Mouse (Mus musculus) limb, embryonic 14.5 days (tissue): ENCODE measurements around the gene Nfkbil1. TPM values are rescaled to one million over a fixed set of nuclear protein-coding genes. Genes with fewer than 3 reads are reported as not detected.

Experiments
- ATAC-seq: fragments of 200-750 bp; cut with Nextera tagmentation; 2 replicates; pipeline ENCODE4 v1.8.0; 2017; ENCODE audit warnings: low read depth, moderate number of reproducible peaks, moderate TSS enrichment; ENCODE audit not compliant: low FRiP score
- DNase-seq: peaks from one replicate; pipeline ENCODE4 v3.0.0-alpha.2; 2015; ENCODE audit warnings: low spot score
- H3K27ac ChIP-seq: fragments of 300-500 bp; sonication (generic); replicated peaks from 2 replicates; pipeline ENCODE4 v1.5.1; 2014; ENCODE audit warnings: low read depth, mild to moderate bottlenecking, low read length, moderate library complexity, mixed read lengths
- H3K27me3 ChIP-seq: fragments of 300-500 bp; sonication (generic); 2 replicates; pipeline ENCODE4 v1.6.1; 2014; ENCODE audit warnings: low read length, mixed read lengths; ENCODE audit not compliant: control insufficient read depth, insufficient read depth
- H3K36me3 ChIP-seq: fragments of 300-500 bp; sonication (generic); 2 replicates; pipeline ENCODE4 v1.6.1; 2014; ENCODE audit warnings: mild to moderate bottlenecking, low read length, moderate library complexity, mixed read lengths; ENCODE audit not compliant: control insufficient read depth, insufficient read depth
- H3K4me1 ChIP-seq: fragments of 300-500 bp; sonication (generic); 2 replicates; pipeline ENCODE4 v1.6.1; 2014; ENCODE audit warnings: antibody characterized with exemption, low read length, mixed read lengths; ENCODE audit not compliant: control insufficient read depth, insufficient read depth
- H3K4me2 ChIP-seq: fragments of 300-500 bp; sonication (generic); replicated peaks from 2 replicates; pipeline ENCODE4 v1.6.1; 2014; ENCODE audit warnings: low read depth, mild to moderate bottlenecking, low read length, moderate library complexity; ENCODE audit not compliant: severe bottlenecking
- H3K4me3 ChIP-seq: fragments of 300-500 bp; sonication (generic); replicated peaks from 2 replicates; pipeline ENCODE4 v1.5.1; 2014; ENCODE audit warnings: low read length
- H3K9ac ChIP-seq: fragments of 300-500 bp; sonication (generic); 2 replicates; pipeline ENCODE4 v1.6.1; 2014; ENCODE audit warnings: mild to moderate bottlenecking, low read depth, low read length, moderate library complexity; ENCODE audit not compliant: severe bottlenecking
- H3K9me3 ChIP-seq: fragments of 300-500 bp; sonication (generic); 2 replicates; pipeline ENCODE4 v1.6.1; 2016; ENCODE audit warnings: low read length; ENCODE audit not compliant: control insufficient read depth
- POLR2A ChIP-seq: fragments of 200-500 bp; IDR thresholded peaks from 2 replicates; pipeline ENCODE4 v1.8.0; 2012; ENCODE audit warnings: inconsistent platforms, mild to moderate bottlenecking, moderate library complexity, borderline replicate concordance; ENCODE audit not compliant: insufficient read depth, insufficient read length; ENCODE audit errors: extremely low read depth
- WGBS: fragments of 180-500 bp; shearing (Covaris S2); extraction: QIAGEN DNeasy Blood & Tissue Kit; methylation state at CpG from one replicate; pipeline ENCODE4 v1.1.7; 2014; 5-methylcytosine and 5-hydroxymethylcytosine counted together
- polyA plus RNA-seq, 2 experiments: library from polyadenylated mRNA; depleted of rRNA in 1 of 2; stranded (reverse) in 1 of 2; unstranded in 1 of 2; fragments of >200 nt; fragmentation: Nextera tagmentation in 1 of 2; extraction: Ambion mirVana in 1 of 2; gene quantifications; 2 replicates each; pipeline versions ENCODE4 v1.2.1 to v1.2.3; 2012 to 2014

The Nfkbil1 gene
- polyA plus RNA-seq, 2 experiments: 4.9 to 17.0 TPM

GRCm38 (mm10) chr17:35233114-35233980 lies 2.2 kb downstream of the Nfkbil1 start, which contains the start of gene Atp6v1g2:
Atp6v1g2 (plus strand) TSS chr17:35233660.
- Histone ChIP-seq H3K36me3 (peaks cover 42% of the 10 kb centered on the region), H3K4me2 (peak within 1 kb of the TSS; percentile 91), H3K27ac (peak within 1 kb of the TSS; percentile 94), H3K4me3 (peak within 1 kb of the TSS; percentile 62), H3K27me3 (no peaks in the 10 kb centered on the region), H3K9me3 (no peaks in the 10 kb centered on the region), H3K9ac (peak within 1 kb of the TSS; percentile 84; the same call in 1 of the 2 replicates), H3K4me1 (peaks cover 23% of the 10 kb centered on the region)
- no peak for ATAC-seq
- peak; percentile 32 for DNase-seq
- WGBS: 61% methylated on average over 18 of the region's 18 CpGs
- no peak for TF ChIP-seq POLR2A

GRCm38 (mm10) chr17:35232659-35233058 lies 2.9 kb downstream of the Nfkbil1 start:
- Histone ChIP-seq H3K9me3 (no peaks in the 10 kb centered on the region), H3K27ac (peak overlapping the region; percentile 63; the same call in 1 of the 2 replicates), H3K4me1 (peaks cover 23% of the 10 kb centered on the region), H3K4me3 (no peak overlapping the region), H3K9ac (no peak overlapping the region), H3K36me3 (peaks cover 47% of the 10 kb centered on the region), H3K27me3 (no peaks in the 10 kb centered on the region), H3K4me2 (no peak overlapping the region)
- 78% methylated on average over 5 of the region's 5 CpGs for WGBS
- ATAC-seq: no peak
- no peak for TF ChIP-seq POLR2A
- no peak for DNase-seq

GRCm38 (mm10) chr17:35232043-35232442 lies 3.5 kb downstream of the Nfkbil1 start:
- WGBS: 17% methylated on average over 12 of the region's 12 CpGs
- no peak for TF ChIP-seq POLR2A
- Histone ChIP-seq H3K9me3 (no peaks in the 10 kb centered on the region), H3K27ac (no peak overlapping the region), H3K4me1 (peaks cover 23% of the 10 kb centered on the region), H3K4me2 (no peak overlapping the region), H3K36me3 (peaks cover 52% of the 10 kb centered on the region), H3K9ac (no peak overlapping the region), H3K4me3 (no peak overlapping the region), H3K27me3 (no peaks in the 10 kb centered on the region)
- ATAC-seq (no peak), DNase-seq (peak; percentile 85)

- 91% methylated on average over 10 of the region's 10 CpGs for WGBS
- no peak overlapping the region for H3K4me3 ChIP-seq
- no peaks in the 10 kb centered on the region for H3K9me3 ChIP-seq
- peaks cover 21% of the 10 kb centered on the region for H3K4me1 ChIP-seq
- no peak overlapping the region for H3K27ac ChIP-seq
- H3K36me3 ChIP-seq: peaks cover 52% of the 10 kb centered on the region
- DNase-seq: no peak
- H3K27me3 ChIP-seq: no peaks in the 10 kb centered on the region
- no peak overlapping the region for H3K9ac ChIP-seq
- ATAC-seq: no peak
- no peak for TF ChIP-seq POLR2A
- no peak overlapping the region for H3K4me2 ChIP-seq
Observed at GRCm38 (mm10) chr17:35231022-35231421, 4.6 kb downstream of the Nfkbil1 start.

- Histone ChIP-seq H3K9me3 (no peaks in the 10 kb centered on the region), H3K4me2 (no peak overlapping the region), H3K27ac (no peak overlapping the region), H3K4me3 (no peak overlapping the region), H3K9ac (no peak overlapping the region), H3K4me1 (no peaks in the 10 kb centered on the region), H3K27me3 (no peaks in the 10 kb centered on the region), H3K36me3 (peaks cover 55% of the 10 kb centered on the region)
- no peak for ATAC-seq
- WGBS: 86% methylated on average over 14 of the region's 14 CpGs
- no peak for TF ChIP-seq POLR2A
- DNase-seq: no peak
Observed at GRCm38 (mm10) chr17:35226561-35227046, 9.0 kb downstream of the Nfkbil1 start.
